Mouse (Mus musculus) heart, adult 11 months (tissue): ENCODE measurements around the gene Mgat4e.
"Not testable (repeated sequence)": the region's sequence is repeated elsewhere in the genome, so short reads cannot be mapped to it uniquely, and the experiment has no call there.

Experiments
- DNase-seq: peaks from one replicate; pipeline ENCODE4 v3.0.0; 2022

The Mgat4e gene

GRCm38 (mm10) chr1:134555871-134556670 lies 6.6 kb upstream of the Mgat4e start:
- peak; percentile 86 for DNase-seq

GRCm38 (mm10) chr1:134555240-134555870 lies 5.9 kb upstream of the Mgat4e start:
- DNase-seq: peak; percentile 87

- DNase-seq: no peak
Measured at GRCm38 (mm10) chr1:134552396-134552795, 2.9 kb upstream of the Mgat4e start.

- peak; percentile 64 for DNase-seq
Measured at GRCm38 (mm10) chr1:134551869-134552268, 2.4 kb upstream of the Mgat4e start.

GRCm38 (mm10) chr1:134548231-134548630 lies 1.3 kb downstream of the Mgat4e start:
- peak; percentile 94 for DNase-seq

- DNase-seq: no peak
Measured at GRCm38 (mm10) chr1:134540610-134541009, 8.9 kb downstream of the Mgat4e start.

GRCm38 (mm10) chr1:134535513-134535912 lies 14.0 kb downstream of the Mgat4e start:
- no peak for DNase-seq

GRCm38 (mm10) chr1:134535054-134535453 lies 14.4 kb downstream of the Mgat4e start:
- no peak for DNase-seq

GRCm38 (mm10) chr1:134533710-134534109 lies 15.8 kb downstream of the Mgat4e start:
- DNase-seq: not testable (repeated sequence)

GRCm38 (mm10) chr1:134530618-134531017 lies 18.9 kb downstream of the Mgat4e start:
- no peak for DNase-seq

GRCm38 (mm10) chr1:134526752-134527151 lies 22.7 kb downstream of the Mgat4e start:
- no peak for DNase-seq

- peak; percentile 68 for DNase-seq
Measured at GRCm38 (mm10) chr1:134525015-134525414, 24.5 kb downstream of the Mgat4e start.

- no peak for DNase-seq
Measured at GRCm38 (mm10) chr1:134524424-134524823, 25.1 kb downstream of the Mgat4e start.

GRCm38 (mm10) chr1:134522325-134522724 lies 27.2 kb downstream of the Mgat4e start:
- no peak for DNase-seq

GRCm38 (mm10) chr1:134521163-134521562 lies 28.3 kb downstream of the Mgat4e start:
- DNase-seq: no peak

GRCm38 (mm10) chr1:134520001-134520721 lies 29.3 kb downstream of the Mgat4e start:
- no peak for DNase-seq

- DNase-seq: peak; percentile 90
Measured at GRCm38 (mm10) chr1:134519201-134519600, 30.3 kb downstream of the Mgat4e start.

- DNase-seq: peak; percentile 99
Measured at GRCm38 (mm10) chr1:134518677-134519076, 30.8 kb downstream of the Mgat4e start.

- peak; percentile 91 for DNase-seq
Measured at GRCm38 (mm10) chr1:134517841-134518240, 31.6 kb downstream of the Mgat4e start.

GRCm38 (mm10) chr1:134516491-134517198 lies 32.8 kb downstream of the Mgat4e start:
- DNase-seq: peak; percentile 89

- peak; percentile 89 for DNase-seq
Measured at GRCm38 (mm10) chr1:134515891-134516290, 33.6 kb downstream of the Mgat4e start.

GRCm38 (mm10) chr1:134513876-134514590 lies 35.4 kb downstream of the Mgat4e start:
- DNase-seq: peak; percentile 88
